8 mouse cellular contexts compared by ENCODE assay signal in genomic region chr14:20803606-20803938, GRCm38 (mm10). TPM values are rescaled to one million over a fixed set of nuclear protein-coding genes. Genes with fewer than 3 reads are reported as not detected.
DNase-seq lines count a peak whose midpoint lies in the region; ATAC-seq lines count a peak whose summit lies in the region.

No protein-coding gene starts in this region.

- intact Hi-C loops in left cerebral cortex, postnatal 25 days (cut with DNase I): loop anchor here (1.0 to 5.0 kb wide), 2 partner anchors 70 to 214 kb away; no protein-coding TSS in a partner anchor

- no peak overlapping the region for H3K4me2 ChIP-seq in hindbrain, embryonic 16.5 days (ENCODE audit: low read length)

- no peak for DNase-seq in cerebellum, adult 11-12 months
- peak; percentile 65 for DNase-seq in cerebellum, adult 8-10 months
- DNase-seq in frontal cortex, postnatal 25 days (ENCODE audit: low spot score in 2 of 2): peak; percentile 64 to 77
- DNase-seq in left cerebral cortex, postnatal 25 days (ENCODE audit: low spot score in 2 of 2): peak; percentile 69 to 84
- peak; percentile 88 for DNase-seq in mesoderm, embryonic 11.5 days (ENCODE audit: low read depth, low spot score)
- DNase-seq in right cerebral cortex, postnatal 25 days: peak; percentile 70

- H3K27me3 ChIP-seq in hindbrain, embryonic 16.5 days (replicated peaks; ENCODE audit: control insufficient read depth, insufficient read depth, low read length): no peaks in the 10 kb centered on the region

- ATAC-seq in cerebellum, adult (ENCODE audit: insufficient number of reproducible peaks, low FRiP score, low TSS enrichment): peak; percentile 73
- ATAC-seq in hindbrain, embryonic 16.5 days: peak; percentile 69

- H3K27ac ChIP-seq in hindbrain, embryonic 16.5 days (ENCODE audit: low read depth, low read length): no peak overlapping the region

- H3K4me1 ChIP-seq in hindbrain, embryonic 16.5 days (ENCODE audit: control insufficient read depth, insufficient read depth, low read depth, low read length): peaks cover 3% of the 10 kb centered on the region; the same call in 1 of the 2 replicates

- 7% methylated on average over 7 of the region's 7 CpGs for WGBS in hindbrain, embryonic 16.5 days

- H3K9ac ChIP-seq in hindbrain, embryonic 16.5 days (ENCODE audit: low read depth, low read length): no peak overlapping the region

- H3K4me3 ChIP-seq in hindbrain, embryonic 16.5 days (ENCODE audit: low read length): no peak overlapping the region

- H3K9me3 ChIP-seq in hindbrain, embryonic 16.5 days (ENCODE audit: control insufficient read depth, low read length): no peaks in the 10 kb centered on the region

- H3K36me3 ChIP-seq in hindbrain, embryonic 16.5 days (ENCODE audit: control insufficient read depth, insufficient read depth, low read length): no peaks in the 10 kb centered on the region

RNA-seq across cellular contexts. Expression of gene Camk2g, which starts 9.7 kb away (rescaled TPM):
- 214 and 241 TPM in 2 replicates for polyA plus RNA-seq in hindbrain, embryonic 16.5 days (2015; fragmentation: Nextera tagmentation; extraction: Ambion mirVana)
- 100 to 1,000 TPM; 292 to 312 TPM for total RNA-seq in left cerebral cortex, postnatal 25 days (2021)

RNA-seq across cellular contexts. Expression of gene Plau, which starts 32.9 kb away (rescaled TPM):
- polyA plus RNA-seq in hindbrain, embryonic 16.5 days (2015; fragmentation: Nextera tagmentation; extraction: Ambion mirVana): 0.17 and 0.56 TPM in 2 replicates
- total RNA-seq in left cerebral cortex, postnatal 25 days (2021): 1 to 10 TPM; 5.9 to 7.8 TPM
